Mouse (Mus musculus) fat pad, adult 2 months (tissue): ENCODE measurements around the gene Tbx15.

ENCODE experiments used
- DNase-seq: peaks from one replicate; pipeline ENCODE4 v3.0.0-alpha.2; 2011; ENCODE audit warnings: low read depth, low spot score; ENCODE audit errors: extremely low read depth

The Tbx15 gene

GRCm38 (mm10) chr3:99247996-99248801 lies 8.0 kb downstream of the Tbx15 start:
- DNase-seq: no peak

GRCm38 (mm10) chr3:99248831-99249550 lies 8.8 kb downstream of the Tbx15 start:
- no peak for DNase-seq

GRCm38 (mm10) chr3:99249551-99249870 lies 9.3 kb downstream of the Tbx15 start:
- DNase-seq: no peak

GRCm38 (mm10) chr3:99249906-99250305 lies 9.7 kb downstream of the Tbx15 start:
- no peak for DNase-seq

- DNase-seq: no peak
Measured at GRCm38 (mm10) chr3:99251271-99252165, 11.3 kb downstream of the Tbx15 start.

- no peak for DNase-seq
Measured at GRCm38 (mm10) chr3:99252461-99253091, 12.4 kb downstream of the Tbx15 start.

- no peak for DNase-seq
Measured at GRCm38 (mm10) chr3:99253092-99253488, 12.9 kb downstream of the Tbx15 start.

GRCm38 (mm10) chr3:99253497-99254451 lies 13.6 kb downstream of the Tbx15 start:
- DNase-seq: no peak

- DNase-seq: no peak
Measured at GRCm38 (mm10) chr3:99254559-99255151, 14.5 kb downstream of the Tbx15 start.

GRCm38 (mm10) chr3:99255411-99256365 lies 15.5 kb downstream of the Tbx15 start:
- no peak for DNase-seq

GRCm38 (mm10) chr3:99256366-99256750 lies 16.2 kb downstream of the Tbx15 start:
- DNase-seq: no peak

GRCm38 (mm10) chr3:99256766-99257165 lies 16.6 kb downstream of the Tbx15 start:
- DNase-seq: no peak

GRCm38 (mm10) chr3:99257586-99258577 lies 17.7 kb downstream of the Tbx15 start:
- DNase-seq: no peak

GRCm38 (mm10) chr3:99259741-99260270 lies 19.6 kb downstream of the Tbx15 start:
- no peak for DNase-seq

GRCm38 (mm10) chr3:99260395-99260794 lies 20.2 kb downstream of the Tbx15 start:
- no peak for DNase-seq

GRCm38 (mm10) chr3:99261371-99261791 lies 21.2 kb downstream of the Tbx15 start:
- no peak for DNase-seq

GRCm38 (mm10) chr3:99261986-99262385 lies 21.8 kb downstream of the Tbx15 start:
- DNase-seq: no peak
